Mouse (Mus musculus): Measurements from ENCODE around the gene D630039A03Rik.

- no peak for TF ChIP-seq CTCF (IDR thresholded peaks at IDR 0.05; ENCODE audit: low read depth, low read length)
- no peak for TF ChIP-seq POLR2A (IDR thresholded peaks at IDR 0.05; ENCODE audit: borderline replicate concordance, low read depth, low read length)
These were observed 24.0 kb downstream of the D630039A03Rik start for GRCm38 (mm10) chr4:57892001-57892586.
